Mouse (Mus musculus) MEL (cell line): ENCODE measurements around the gene Rsrc1. TPM values are rescaled to one million over a fixed set of nuclear protein-coding genes. Genes with fewer than 3 reads are reported as not detected.

Source experiments
- DNase-seq: peaks from one replicate; pipeline ENCODE4 v3.0.0; 2011; ENCODE audit warnings: low read depth, low spot score
- H3K27ac ChIP-seq: 2 replicates; pipeline ENCODE4 v1.5.1; 2012; ENCODE audit warnings: low read depth, mild to moderate bottlenecking, control low read depth, low read length, moderate library complexity; ENCODE audit not compliant: control insufficient read depth
- H3K27me3 ChIP-seq, 2 experiments: fragments of 150-350 bp in 1 of 2; sonication (generic) in 1 of 2; 2 replicates each; pipeline ENCODE4 v1.6.1; 2012; ENCODE audit warnings: low read length in 2 of 2, mild to moderate bottlenecking in 2 of 2, improper control_type of control experiment in 1 of 2, moderate library complexity in 1 of 2; ENCODE audit not compliant: insufficient read depth in 2 of 2, control insufficient read depth in 1 of 2
- H3K36me3 ChIP-seq, 2 experiments: 2 replicates each; pipeline ENCODE4 v1.6.1; 2012 to 2014; ENCODE audit warnings: low read length in 2 of 2, improper control_type of control experiment in 1 of 2, inconsistent platforms in 1 of 2, mild to moderate bottlenecking in 1 of 2; ENCODE audit not compliant: insufficient read depth in 2 of 2, control insufficient read depth in 1 of 2
- H3K4me1 ChIP-seq, 2 experiments: fragments of 150-350 bp in 1 of 2; sonication (generic) in 1 of 2; 2 replicates each; pipeline ENCODE4 v1.6.1; 2012; ENCODE audit warnings: low read length in 2 of 2, improper control_type of control experiment in 1 of 2, mild to moderate bottlenecking in 1 of 2; ENCODE audit not compliant: insufficient read depth in 2 of 2, control insufficient read depth in 1 of 2
- H3K4me3 ChIP-seq, 2 experiments: fragments of 150-350 bp in 1 of 2; sonication (generic) in 1 of 2; 2 replicates each; pipeline ENCODE4 v1.5.1; 2012; ENCODE audit warnings: low read depth in 2 of 2, low read length in 2 of 2, mild to moderate bottlenecking in 2 of 2, moderate library complexity in 2 of 2, control low read depth in 1 of 2, improper control_type of control experiment in 1 of 2; ENCODE audit not compliant: control insufficient read depth in 1 of 2, insufficient read depth in 1 of 2
- H3K79me2 ChIP-seq: 2 replicates; pipeline ENCODE4 v1.6.1; 2012; ENCODE audit warnings: mild to moderate bottlenecking, low read length, moderate library complexity; ENCODE audit not compliant: control insufficient read depth, poor library complexity, insufficient read depth
- H3K9ac ChIP-seq: 2 replicates; pipeline ENCODE4 v1.6.1; 2012; ENCODE audit warnings: low read depth, mild to moderate bottlenecking, control low read depth, low read length, moderate library complexity; ENCODE audit not compliant: control insufficient read depth, poor library complexity, severe bottlenecking
- H3K9me3 ChIP-seq: fragments of 150-350 bp; sonication (generic); replicated peaks from 2 replicates; pipeline ENCODE4 v1.6.1; 2012; ENCODE audit warnings: mild to moderate bottlenecking, low read length, improper control_type of control experiment, moderate library complexity; ENCODE audit not compliant: insufficient read depth
- BHLHE40 ChIP-seq: IDR thresholded peaks from 2 replicates; pipeline ENCODE4 v1.6.1; 2012; ENCODE audit warnings: low read depth, mild to moderate bottlenecking, inconsistent platforms, low read length, improper control_type of control experiment, borderline replicate concordance
- CHD1 ChIP-seq: IDR thresholded peaks from 2 replicates; pipeline ENCODE4 v1.6.1; 2012; ENCODE audit warnings: low read depth, mild to moderate bottlenecking, inconsistent platforms, low read length, improper control_type of control experiment
- CHD2 ChIP-seq: IDR thresholded peaks from 2 replicates; pipeline ENCODE4 v1.6.1; 2011; ENCODE audit warnings: low read length, improper control_type of control experiment
- CTCF ChIP-seq, 3 experiments: IDR thresholded peaks in 2 of 3; conservative IDR thresholded peaks in 1 of 3; 2 replicates each; pipeline ENCODE4 v1.5.1; 2011 to 2012; ENCODE audit warnings: low read length in 3 of 3, low read depth in 2 of 3, mild to moderate bottlenecking in 2 of 3, improper control_type of control experiment in 1 of 3, inconsistent platforms in 1 of 3, mixed read lengths in 1 of 3, moderate library complexity in 1 of 3; ENCODE audit not compliant: control insufficient read depth in 1 of 3, insufficient read depth in 1 of 3, poor library complexity in 1 of 3, severe bottlenecking in 1 of 3
- E2F4 ChIP-seq: IDR thresholded peaks from 2 replicates; pipeline ENCODE4 v1.6.1; 2011; ENCODE audit warnings: low read depth, low read length, improper control_type of control experiment, borderline replicate concordance
- ELF1 ChIP-seq: IDR thresholded peaks from 2 replicates; pipeline ENCODE4 v1.6.1; 2014; ENCODE audit warnings: low read depth, mild to moderate bottlenecking, inconsistent platforms, low read length, improper control_type of control experiment, moderate library complexity
- EP300 ChIP-seq, 2 experiments: IDR thresholded peaks; 2 replicates each; pipeline ENCODE4 v1.6.1; 2011; ENCODE audit warnings: improper control_type of control experiment in 2 of 2, low read length in 2 of 2, low read depth in 1 of 2, mild to moderate bottlenecking in 1 of 2
- ETS1 ChIP-seq: IDR thresholded peaks from 2 replicates; pipeline ENCODE4 v1.6.1; 2012; ENCODE audit warnings: low read depth, mild to moderate bottlenecking, inconsistent platforms, low read length, improper control_type of control experiment, moderate library complexity
- GABPA ChIP-seq: IDR thresholded peaks from 2 replicates; pipeline ENCODE4 v1.6.1; 2012; ENCODE audit warnings: low read depth, mild to moderate bottlenecking, inconsistent platforms, low read length, improper control_type of control experiment, moderate library complexity
- GATA1 ChIP-seq: IDR thresholded peaks from 2 replicates; pipeline ENCODE4 v1.6.1; 2011; ENCODE audit warnings: low read depth, low read length, improper control_type of control experiment
- HCFC1 ChIP-seq: IDR thresholded peaks from 2 replicates; pipeline ENCODE4 v1.6.1; 2012; ENCODE audit warnings: low read depth, mild to moderate bottlenecking, inconsistent platforms, low read length, improper control_type of control experiment, moderate library complexity
- JUND ChIP-seq: IDR thresholded peaks from 2 replicates; pipeline ENCODE4 v1.6.1; 2011; ENCODE audit warnings: low read depth, mild to moderate bottlenecking, improper control_type of control experiment, low read length
- MAFK ChIP-seq: IDR thresholded peaks from 2 replicates; pipeline ENCODE4 v1.6.1; 2011; ENCODE audit warnings: low read depth, mild to moderate bottlenecking, low read length, improper control_type of control experiment, borderline replicate concordance
- MAX ChIP-seq: IDR thresholded peaks from 2 replicates; pipeline ENCODE4 v1.6.1; 2011; ENCODE audit warnings: low read length, improper control_type of control experiment
- MAZ ChIP-seq: IDR thresholded peaks from 2 replicates; pipeline ENCODE4 v1.6.1; 2012; ENCODE audit warnings: low read depth, mild to moderate bottlenecking, inconsistent platforms, low read length, improper control_type of control experiment
- MEF2A ChIP-seq: IDR thresholded peaks from 2 replicates; pipeline ENCODE4 v1.6.1; 2014; ENCODE audit warnings: low read depth, mild to moderate bottlenecking, inconsistent platforms, low read length, improper control_type of control experiment; ENCODE audit not compliant: poor library complexity, insufficient replicate concordance, severe bottlenecking; ENCODE audit errors: extremely low read depth
- MXI1 ChIP-seq: IDR thresholded peaks from 2 replicates; pipeline ENCODE4 v1.6.1; 2011; ENCODE audit warnings: mild to moderate bottlenecking, low read depth, low read length, improper control_type of control experiment
- MYB ChIP-seq: IDR thresholded peaks from 2 replicates; pipeline ENCODE4 v1.6.1; 2011; ENCODE audit warnings: mild to moderate bottlenecking, low read depth, low read length, improper control_type of control experiment
- MYC ChIP-seq: IDR thresholded peaks from 2 replicates; pipeline ENCODE4 v1.6.1; 2011; ENCODE audit warnings: low read depth, mild to moderate bottlenecking, low read length, improper control_type of control experiment, moderate library complexity
- NELFE ChIP-seq: IDR thresholded peaks from 2 replicates; pipeline ENCODE4 v1.6.1; 2011; ENCODE audit warnings: low read depth, low read length, improper control_type of control experiment
- NRF1 ChIP-seq: IDR thresholded peaks from 2 replicates; pipeline ENCODE4 v1.6.1; 2014; ENCODE audit warnings: low read depth, mild to moderate bottlenecking, inconsistent platforms, low read length, improper control_type of control experiment, moderate library complexity; ENCODE audit not compliant: poor library complexity, insufficient read depth, severe bottlenecking
- POLR2A ChIP-seq, 2 experiments: IDR thresholded peaks; 2 replicates each; pipeline ENCODE4 v1.6.1; 2011 to 2012; ENCODE audit warnings: low read length in 2 of 2, mild to moderate bottlenecking in 2 of 2, control low read depth in 1 of 2, improper control_type of control experiment in 1 of 2, low read depth in 1 of 2, moderate library complexity in 1 of 2; ENCODE audit not compliant: control insufficient read depth in 1 of 2, insufficient read depth in 1 of 2, poor library complexity in 1 of 2
- POLR2AphosphoS2 ChIP-seq: IDR thresholded peaks from 2 replicates; pipeline ENCODE4 v1.6.1; 2011; ENCODE audit warnings: low read length, improper control_type of control experiment
- POLR2AphosphoS5 ChIP-seq: IDR thresholded peaks from 2 replicates; pipeline ENCODE4 v1.6.1; 2012; ENCODE audit warnings: low read depth, borderline replicate concordance, mild to moderate bottlenecking, inconsistent platforms, low read length, moderate library complexity, mixed read lengths
- RAD21 ChIP-seq: IDR thresholded peaks from 2 replicates; pipeline ENCODE4 v1.6.1; 2011; ENCODE audit warnings: mild to moderate bottlenecking, low read depth, low read length, improper control_type of control experiment
- RCOR1 ChIP-seq: IDR thresholded peaks from 2 replicates; pipeline ENCODE4 v1.6.1; 2012; ENCODE audit warnings: low read depth, mild to moderate bottlenecking, inconsistent platforms, low read length, improper control_type of control experiment
- SIN3A ChIP-seq: IDR thresholded peaks from 2 replicates; pipeline ENCODE4 v1.6.1; 2012; ENCODE audit warnings: low read length, improper control_type of control experiment, inconsistent platforms
- SMC3 ChIP-seq: IDR thresholded peaks from 2 replicates; pipeline ENCODE4 v1.6.1; 2011; ENCODE audit warnings: low read depth, low read length, improper control_type of control experiment
- TAL1 ChIP-seq: IDR thresholded peaks from 2 replicates; pipeline ENCODE4 v1.6.1; 2012; ENCODE audit warnings: mild to moderate bottlenecking, inconsistent platforms, low read length, moderate library complexity, mixed read lengths
- TBP ChIP-seq: IDR thresholded peaks from 2 replicates; pipeline ENCODE4 v1.8.0; 2011; ENCODE audit warnings: low read depth, low read length, improper control_type of control experiment
- TCF12 ChIP-seq: IDR thresholded peaks from 2 replicates; pipeline ENCODE4 v1.6.1; 2014; ENCODE audit warnings: low read depth, mild to moderate bottlenecking, inconsistent platforms, low read length, improper control_type of control experiment, moderate library complexity
- UBTF ChIP-seq: IDR thresholded peaks from 2 replicates; pipeline ENCODE4 v1.6.1; 2012; ENCODE audit warnings: low read depth, mild to moderate bottlenecking, inconsistent platforms, low read length, improper control_type of control experiment, moderate library complexity, borderline replicate concordance; ENCODE audit not compliant: insufficient read depth
- USF1 ChIP-seq: IDR thresholded peaks from 2 replicates; pipeline ENCODE4 v1.6.1; 2014; ENCODE audit warnings: low read depth, mild to moderate bottlenecking, inconsistent platforms, low read length, improper control_type of control experiment, moderate library complexity
- USF2 ChIP-seq, 2 experiments: IDR thresholded peaks; 2 replicates each; pipeline ENCODE4 v1.6.1; 2011 to 2012; ENCODE audit warnings: improper control_type of control experiment in 2 of 2, low read length in 2 of 2, borderline replicate concordance in 1 of 2, inconsistent platforms in 1 of 2, low read depth in 1 of 2, mild to moderate bottlenecking in 1 of 2; ENCODE audit not compliant: insufficient read depth in 1 of 2
- ZC3H11A ChIP-seq: IDR thresholded peaks from 2 replicates; pipeline ENCODE4 v1.6.1; 2012; ENCODE audit warnings: low read depth, mild to moderate bottlenecking, inconsistent platforms, low read length, improper control_type of control experiment
- ZKSCAN1 ChIP-seq: IDR thresholded peaks from 2 replicates; pipeline ENCODE4 v1.6.1; 2012; ENCODE audit warnings: low read depth, mild to moderate bottlenecking, inconsistent platforms, low read length, improper control_type of control experiment, moderate library complexity
- ZMIZ1 ChIP-seq: IDR thresholded peaks from 2 replicates; pipeline ENCODE4 v1.6.1; 2012; ENCODE audit warnings: low read depth, mild to moderate bottlenecking, inconsistent platforms, low read length, improper control_type of control experiment, moderate library complexity
- ZNF384 ChIP-seq: IDR thresholded peaks from 2 replicates; pipeline ENCODE4 v1.6.1; 2012; ENCODE audit warnings: low read depth, mild to moderate bottlenecking, inconsistent platforms, low read length, improper control_type of control experiment
- polyA plus RNA-seq, 2 experiments: library from polyadenylated mRNA; stranded (reverse) in 1 of 2; unstranded in 1 of 2; fragments of >175 nt in 1 of 2; fragments of >200 nt in 1 of 2; gene quantifications; 2 replicates each; pipeline versions ENCODE4 v1.2.1 to v1.2.4; 2012; ENCODE audit warnings: low replicate concordance in 2 of 2, low read depth in 1 of 2; ENCODE audit not compliant: insufficient read length in 2 of 2, insufficient read depth in 1 of 2, missing spikeins in 1 of 2
- total RNA-seq: library from RNA; depleted of rRNA; stranded (reverse); fragments of 300-350 nt; gene quantifications from 2 replicates; pipeline ENCODE4 v1.2.3, GENCODE M21; 2012

Rsrc1 gene
- total and polyA plus RNA-seq, 3 experiments = 22.8 to 100 (median 42.7) TPM

GRCm38 (mm10) chr3:67373872-67374271 lies 392.7 kb downstream of the Rsrc1 start, which contains the start of gene Mlf1:
TSS of gene Mlf1 (plus strand) at chr3:67374097.
- H3K4me1 ChIP-seq = 0 out of 4 replicates have a peak, but pooled peaks cover 0 to 2% of the 10 kb centered on the region in 2 experiments
- peaks cover 0 to 3% of the 10 kb centered on the region in 2 experiments; a peak in 3 of 4 replicates for H3K27me3 ChIP-seq
- peaks cover 0 to 5% of the 10 kb centered on the region in 2 experiments; a peak in 2 of 4 replicates for H3K36me3 ChIP-seq
- H3K79me2 ChIP-seq = no peaks in the 10 kb centered on the region
- H3K9ac ChIP-seq = peak within 1 kb of the TSS; percentile 65
- H3K9me3 ChIP-seq = no peaks in the 10 kb centered on the region
- peak; percentile 94 for DNase-seq
- no peak within 1 kb of the TSS for H3K27ac ChIP-seq
- H3K4me3 ChIP-seq = peak within 1 kb of the TSS; percentile 61 to 62
- no peak for TF ChIP-seq GATA1
- TF ChIP-seq CHD2 = no peak
- no peak for TF ChIP-seq ETS1
- TF ChIP-seq POLR2AphosphoS2 = no peak
- TF ChIP-seq TAL1 = no peak
- TF ChIP-seq RAD21 = no peak
- TF ChIP-seq MYC = no peak
- TF ChIP-seq USF1 = no peak
- no peak for TF ChIP-seq TCF12
- no peak for TF ChIP-seq BHLHE40
- TF ChIP-seq USF2 (IDR thresholded peaks at IDR 0.05; ENCODE audit: borderline replicate concordance in 1 of 2, insufficient read depth in 1 of 2, low read depth in 1 of 2, low read length in 2 of 2) = no peak
- TF ChIP-seq NELFE = peak; percentile 34; the same call in 1 of the 2 replicates
- peak; percentile 85 for TF ChIP-seq MAX
- TF ChIP-seq ZMIZ1 = no peak
- no peak for TF ChIP-seq GABPA
- TF ChIP-seq EP300 (IDR thresholded peaks at IDR 0.05; ENCODE audit: low read depth in 1 of 2, low read length in 2 of 2) = no peak
- TF ChIP-seq MYB = no peak
- TF ChIP-seq ZC3H11A = no peak
- TF ChIP-seq MAZ = no peak
- no peak for TF ChIP-seq CHD1
- no peak for TF ChIP-seq ZNF384
- TF ChIP-seq ELF1 = peak; percentile 71; the same call in 1 of the 2 replicates
- no peak for TF ChIP-seq ZKSCAN1
- no peak for TF ChIP-seq CTCF (IDR thresholded peaks at IDR 0.05 in 2 of 3, conservative IDR thresholded peaks at IDR 0.05 in 1 of 3; ENCODE audit: control insufficient read depth in 1 of 3, insufficient read depth in 1 of 3, low read depth in 2 of 3, low read length in 3 of 3, poor library complexity in 1 of 3, severe bottlenecking in 1 of 3)
- TF ChIP-seq RCOR1 = no peak
- no peak for TF ChIP-seq MAFK
- peak; percentile 98 for TF ChIP-seq SIN3A
- no peak for TF ChIP-seq SMC3
- TF ChIP-seq POLR2A (IDR thresholded peaks at IDR 0.05; ENCODE audit: control insufficient read depth in 1 of 2, insufficient read depth in 1 of 2, low read depth in 1 of 2, low read length in 2 of 2, poor library complexity in 1 of 2) = peak; percentile 41 to 44; a peak in 1 of 4 replicates
- no peak for TF ChIP-seq POLR2AphosphoS5
- no peak for TF ChIP-seq JUND
- TF ChIP-seq TBP = peak; percentile 13; the same call in 1 of the 2 replicates
- no peak for TF ChIP-seq MEF2A
- peak; percentile 40; the same call in 1 of the 2 replicates for TF ChIP-seq E2F4
- no peak for TF ChIP-seq NRF1
- TF ChIP-seq MXI1 = peak; percentile 94
- TF ChIP-seq UBTF = no peak
- peak; percentile 64 for TF ChIP-seq HCFC1
